Mouse (Mus musculus) ES-E14 (cell line): Measurements from ENCODE around the gene Ntm. TPM values are rescaled to one million over a fixed set of nuclear protein-coding genes. Genes with fewer than 3 reads are reported as not detected.

Experiments used
- DNase-seq: peaks from one replicate; pipeline ENCODE4 v3.0.0-alpha.2; 2013; ENCODE audit warnings: low read depth, low spot score
- H3K27ac ChIP-seq: 2 replicates; pipeline ENCODE4 v1.5.1; 2012; ENCODE audit warnings: low read depth, mild to moderate bottlenecking, low read length, moderate library complexity, mixed read lengths; ENCODE audit not compliant: poor library complexity, insufficient read depth, severe bottlenecking
- H3K36me3 ChIP-seq: 2 replicates; pipeline ENCODE4 v1.6.1; 2012; ENCODE audit warnings: mild to moderate bottlenecking, low read length, moderate library complexity, mixed read lengths; ENCODE audit not compliant: control insufficient read depth, poor library complexity, insufficient read depth, severe bottlenecking
- H3K4me1 ChIP-seq, 2 experiments: fragments of 150-350 bp in 1 of 2; sonication (generic) in 1 of 2; 2 replicates each; pipeline ENCODE4 v1.6.1; 2012; ENCODE audit warnings: low read length in 2 of 2, mild to moderate bottlenecking in 1 of 2, mixed read lengths in 1 of 2; ENCODE audit not compliant: control insufficient read depth in 2 of 2, insufficient read depth in 2 of 2, poor library complexity in 1 of 2
- H3K4me3 ChIP-seq, 2 experiments: fragments of 150-350 bp in 1 of 2; sonication (generic) in 1 of 2; 2 replicates each; pipeline ENCODE4 v1.5.1; 2012; ENCODE audit warnings: low read length in 2 of 2, low read depth in 1 of 2, mild to moderate bottlenecking in 1 of 2, mixed read lengths in 1 of 2; ENCODE audit not compliant: insufficient read depth in 1 of 2, poor library complexity in 1 of 2, severe bottlenecking in 1 of 2
- H3K9ac ChIP-seq: 2 replicates; pipeline ENCODE4 v1.6.1; 2012; ENCODE audit warnings: low read depth, mild to moderate bottlenecking, low read length, mixed read lengths; ENCODE audit not compliant: poor library complexity, insufficient read depth, severe bottlenecking
- H3K9me3 ChIP-seq: fragments of 150-350 bp; sonication (generic); 2 replicates; pipeline ENCODE4 v1.6.1; 2012; ENCODE audit warnings: low read depth, mild to moderate bottlenecking, low read length; ENCODE audit not compliant: control insufficient read depth, insufficient read depth
- CHD2 ChIP-seq: IDR thresholded peaks from 2 replicates; pipeline ENCODE4 v1.6.1; 2014; ENCODE audit warnings: mild to moderate bottlenecking, low read depth, low read length, inconsistent platforms
- HCFC1 ChIP-seq: IDR thresholded peaks from 2 replicates; pipeline ENCODE4 v1.6.1; 2012; ENCODE audit warnings: low read length, inconsistent platforms, borderline replicate concordance; ENCODE audit not compliant: insufficient read depth
- MAFK ChIP-seq: IDR thresholded peaks from 2 replicates; pipeline ENCODE4 v1.6.1; 2014; ENCODE audit warnings: mild to moderate bottlenecking, low read depth, low read length, inconsistent platforms; ENCODE audit not compliant: insufficient read depth
- ZC3H11A ChIP-seq: IDR thresholded peaks from 2 replicates; pipeline ENCODE4 v1.6.1; 2012; ENCODE audit warnings: low read depth, mild to moderate bottlenecking, inconsistent platforms, low read length, borderline replicate concordance
- ZNF384 ChIP-seq: IDR thresholded peaks from 2 replicates; pipeline ENCODE4 v1.6.1; 2012; ENCODE audit warnings: low read depth, low read length, inconsistent platforms
- in situ Hi-C, 2 experiments: fragments of 600-800 bp; cut with MboI; formaldehyde crosslinking; loops; one replicate each; pipeline ENCODE4 v1.15.1; 2025; ENCODE audit warnings: low sequenced_read_pairs in 2 of 2, inconsistent platforms in 1 of 2; ENCODE audit not compliant: unreplicated experiment in 2 of 2
- total RNA-seq: library from RNA; depleted of rRNA; stranded (reverse); fragments of 300-350 nt; gene quantifications from 2 replicates; pipeline ENCODE4 v1.2.3, GENCODE M21; 2012

Gene Ntm
- total RNA-seq, 1 experiment = 0.67 TPM

GRCm38 (mm10) chr9:29434611-29435010, 528.3 kb downstream of the Ntm start:
- no peak overlapping the region for H3K27ac ChIP-seq
- H3K4me3 ChIP-seq = no peak overlapping the region
- no peaks in the 10 kb centered on the region for H3K36me3 ChIP-seq
- no peak for DNase-seq
- peaks cover 0 to 3% of the 10 kb centered on the region in 2 experiments; a peak in 1 of 4 replicates for H3K4me1 ChIP-seq
- in situ Hi-C loops = no loop called here
- H3K9me3 ChIP-seq = no peaks in the 10 kb centered on the region
- no peak overlapping the region for H3K9ac ChIP-seq
- no peak for TF ChIP-seq MAFK
- no peak for TF ChIP-seq ZNF384
- no peak for TF ChIP-seq CHD2
- TF ChIP-seq HCFC1 = no peak
- TF ChIP-seq ZC3H11A = no peak

GRCm38 (mm10) chr9:29433910-29434309, 529.0 kb downstream of the Ntm start:
- no peaks in the 10 kb centered on the region for H3K36me3 ChIP-seq
- no peak overlapping the region for H3K9ac ChIP-seq
- peaks cover 0 to 3% of the 10 kb centered on the region in 2 experiments; a peak in 1 of 4 replicates for H3K4me1 ChIP-seq
- no peak overlapping the region for H3K27ac ChIP-seq
- peak; percentile 76 for DNase-seq
- no peak overlapping the region for H3K4me3 ChIP-seq
- H3K9me3 ChIP-seq = no peaks in the 10 kb centered on the region
- TF ChIP-seq ZNF384 (no peak), HCFC1 (no peak), ZC3H11A (no peak), CHD2 (no peak), MAFK (no peak)
- in situ Hi-C loops = no loop called here

- Histone ChIP-seq H3K4me1 (peaks cover 0 to 3% of the 10 kb centered on the region in 2 experiments; a peak in 1 of 4 replicates), H3K4me3 (no peak overlapping the region), H3K36me3 (no peaks in the 10 kb centered on the region), H3K9ac (no peak overlapping the region), H3K27ac (no peak overlapping the region), H3K9me3 (no peaks in the 10 kb centered on the region)
- TF ChIP-seq CHD2 (no peak), ZNF384 (no peak), MAFK (no peak), ZC3H11A (no peak), HCFC1 (no peak)
- DNase-seq = no peak
- in situ Hi-C loops = no loop called here
These were observed 529.8 kb downstream of the Ntm start for GRCm38 (mm10) chr9:29433156-29433555.

- H3K36me3 ChIP-seq = no peaks in the 10 kb centered on the region
- in situ Hi-C loops = no loop called here
- H3K4me3 ChIP-seq = no peak overlapping the region
- H3K27ac ChIP-seq = no peak overlapping the region
- no peak for DNase-seq
- H3K9me3 ChIP-seq = no peaks in the 10 kb centered on the region
- no peak overlapping the region for H3K9ac ChIP-seq
- no peak for TF ChIP-seq MAFK
- no peak for TF ChIP-seq HCFC1
- TF ChIP-seq ZC3H11A = no peak
- no peak for TF ChIP-seq ZNF384
- TF ChIP-seq CHD2 = no peak
- H3K4me1 ChIP-seq = peaks cover 0 to 3% of the 10 kb centered on the region in 2 experiments; a peak in 1 of 4 replicates
These were observed 531.4 kb downstream of the Ntm start for GRCm38 (mm10) chr9:29431590-29431989.

GRCm38 (mm10) chr9:29430189-29430588, 532.8 kb downstream of the Ntm start:
- Histone ChIP-seq H3K36me3 (no peaks in the 10 kb centered on the region), H3K9me3 (no peaks in the 10 kb centered on the region), H3K27ac (no peak overlapping the region), H3K9ac (no peak overlapping the region), H3K4me3 (no peak overlapping the region), H3K4me1 (peaks cover 0 to 3% of the 10 kb centered on the region in 2 experiments; a peak in 1 of 4 replicates)
- no peak for TF ChIP-seq ZNF384
- TF ChIP-seq MAFK = no peak
- no peak for TF ChIP-seq CHD2
- no peak for TF ChIP-seq ZC3H11A
- TF ChIP-seq HCFC1 = no peak
- in situ Hi-C loops = no loop called here
- no peak for DNase-seq
